Mouse (Mus musculus): ENCODE results near the gene Rnf43. TPM values are rescaled to one million over a fixed set of nuclear protein-coding genes. Genes with fewer than 3 reads are reported as not detected.

Gene Rnf43
- total RNA-seq, 2 experiments from 2014 or later: 3.4 to 4.0 TPM

Other genes starting within 250 kb of the Rnf43 start
- gene Gm11492, start 96.1 kb upstream of the Rnf43 start, total RNA-seq (2015): not detected in 2 replicates
- gene Gm11492, start 96.1 kb upstream of the Rnf43 start, total RNA-seq (2017): not detected in 2 replicates
- 1.0 TPM in 1 of 2 replicates, not detected in the other for gene Sept4, start 93.8 kb upstream of the Rnf43 start, total RNA-seq (2015)
- 0.26 and 4.6 TPM in 2 replicates for gene Sept4, start 93.8 kb upstream of the Rnf43 start, total RNA-seq (2017)
- gene Mtmr4, start 70.6 kb upstream of the Rnf43 start, total RNA-seq (2015): 14.6 and 18.2 TPM in 2 replicates
- 25.9 and 28.1 TPM in 2 replicates for gene Mtmr4, start 70.6 kb upstream of the Rnf43 start, total RNA-seq (2017)
- 0.09 TPM in 1 of 2 replicates, not detected in the other for gene Hsf5, start 45.6 kb upstream of the Rnf43 start, total RNA-seq (2015)
- gene Hsf5, start 45.6 kb upstream of the Rnf43 start, total RNA-seq (2017): 0.07 TPM in 1 of 2 replicates, not detected in the other
- gene Supt4a, start 74.8 kb downstream of the Rnf43 start, total RNA-seq (2015): 200 and 205 TPM in 2 replicates
- 58.9 and 59.0 TPM in 2 replicates for gene Supt4a, start 74.8 kb downstream of the Rnf43 start, total RNA-seq (2017)
- gene Tspoap1, start 97.8 kb downstream of the Rnf43 start, total RNA-seq (2015): 5.4 and 8.0 TPM in 2 replicates
- 6.1 and 8.6 TPM in 2 replicates for gene Tspoap1, start 97.8 kb downstream of the Rnf43 start, total RNA-seq (2017)
- gene Mpo, start 130.9 kb downstream of the Rnf43 start, total RNA-seq (2015): 284 and 331 TPM in 2 replicates
- gene Mpo, start 130.9 kb downstream of the Rnf43 start, total RNA-seq (2017): 235 and 273 TPM in 2 replicates
- not detected in 2 replicates for gene Lpo, start 165.6 kb downstream of the Rnf43 start, total RNA-seq (2015)
- gene Lpo, start 165.6 kb downstream of the Rnf43 start, total RNA-seq (2017): not detected in 2 replicates
- 2.8 and 4.8 TPM in 2 replicates for gene Mks1, start 190.5 kb downstream of the Rnf43 start, total RNA-seq (2015)
- 2.6 and 5.0 TPM in 2 replicates for gene Mks1, start 190.5 kb downstream of the Rnf43 start, total RNA-seq (2017)
- 2.9 and 6.0 TPM in 2 replicates for gene Epx, start 212.8 kb downstream of the Rnf43 start, total RNA-seq (2015)
- gene Epx, start 212.8 kb downstream of the Rnf43 start, total RNA-seq (2017): 16.3 and 19.6 TPM in 2 replicates
- not detected in 2 replicates for gene Olfr462, start 229.5 kb downstream of the Rnf43 start, total RNA-seq (2015)
- not detected in 2 replicates for gene Olfr462, start 229.5 kb downstream of the Rnf43 start, total RNA-seq (2017)
- not detected in 2 replicates for gene Olfr463, start 234.7 kb downstream of the Rnf43 start, total RNA-seq (2015)
- gene Olfr463, start 234.7 kb downstream of the Rnf43 start, total RNA-seq (2017): not detected in 2 replicates